ENCODE assay signal across 19 mouse cellular contexts in the genomic region with DNA sequence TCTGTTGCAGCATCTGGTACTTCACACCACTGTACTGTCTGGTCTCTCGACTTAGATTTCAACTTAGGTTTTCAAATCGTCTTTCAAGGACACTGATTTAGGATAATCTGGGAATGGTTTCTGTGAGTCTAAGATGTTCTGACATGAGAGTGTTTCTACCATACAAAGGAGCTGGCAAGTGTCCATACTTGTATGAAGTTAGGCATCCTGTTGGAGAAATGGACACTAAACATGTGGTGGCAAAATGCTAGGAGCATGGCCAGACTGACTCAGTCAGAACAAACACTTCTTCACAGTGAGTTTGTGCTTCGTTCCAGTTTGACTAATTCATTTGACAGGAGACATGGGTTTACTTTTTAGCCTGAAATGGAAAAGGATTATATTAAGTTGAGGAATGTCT.
"Had no signal": no experiment of that assay in that cellular context is flagged by ENCODE, and none has a peak within 500 bp of the region (broad histone marks: within the 10 kb centered on the region; RNA-seq: fewer than 3 reads in every experiment).

No protein-coding gene starts in this region.

- H3K9ac ChIP-seq: intestine, embryonic 15.5 days; kidney, embryonic 15.5 days; limb, embryonic 12.5 days; limb, embryonic 15.5 days; liver, embryonic 14.5 days; liver, postnatal 0 days; midbrain, embryonic 12.5 days had no signal

- H3K4me3 ChIP-seq: intestine, embryonic 15.5 days; kidney, embryonic 15.5 days; limb, embryonic 12.5 days; limb, embryonic 15.5 days; midbrain, embryonic 12.5 days had no signal

- H3K27ac ChIP-seq: intestine, embryonic 15.5 days; kidney, embryonic 15.5 days; limb, embryonic 12.5 days; limb, embryonic 15.5 days; liver, embryonic 14.5 days; macrophage; midbrain, embryonic 12.5 days had no signal

- DNase-seq: kidney, adult 11 months; kidney, adult 8-10 months; kidney, postnatal 10 days; kidney, postnatal 36 days; left cerebral cortex, postnatal 4 days; liver, postnatal 0 days; lung, postnatal 10 days; right cerebral cortex, postnatal 25 days; thymus, adult 18-20 months; thymus, postnatal 36 days had no signal

- H3K9me3 ChIP-seq: intestine, embryonic 15.5 days; kidney, embryonic 15.5 days; limb, embryonic 12.5 days; limb, embryonic 15.5 days; midbrain, embryonic 12.5 days had no signal

- H3K4me2 ChIP-seq: intestine, embryonic 15.5 days; kidney, embryonic 15.5 days; limb, embryonic 12.5 days; limb, embryonic 15.5 days; liver, embryonic 11.5 days; midbrain, embryonic 12.5 days had no signal

- H3K4me1 ChIP-seq: intestine, embryonic 15.5 days; kidney, embryonic 15.5 days; limb, embryonic 12.5 days; limb, embryonic 15.5 days; midbrain, embryonic 12.5 days had no signal

- ATAC-seq: intestine, embryonic 15.5 days; liver, postnatal 0 days; midbrain, embryonic 16.5 days had no signal

- H3K27me3 ChIP-seq: intestine, embryonic 15.5 days; kidney, embryonic 15.5 days; limb, embryonic 12.5 days; limb, embryonic 15.5 days; midbrain, embryonic 12.5 days had no signal

- H3K36me3 ChIP-seq: intestine, embryonic 15.5 days; kidney, embryonic 15.5 days; limb, embryonic 12.5 days; limb, embryonic 15.5 days; midbrain, embryonic 12.5 days had no signal
